20 mouse cellular contexts compared by ENCODE assay signal in genomic region chr2:84597123-84597522, GRCm38 (mm10).
"Had no signal": no experiment of that assay in that cellular context is flagged by ENCODE, and none has a peak within 500 bp of the region (broad histone marks: within the 10 kb centered on the region; RNA-seq: fewer than 3 reads in every experiment).

No protein-coding gene starts in this region.

- H3K27me3 ChIP-seq: lung, embryonic 15.5 days; midbrain, embryonic 12.5 days; neural tube, embryonic 13.5 days; neural tube, embryonic 15.5 days; stomach, embryonic 15.5 days had no signal

- ATAC-seq: midbrain, embryonic 16.5 days had no signal

- DNase-seq: lung, adult 2 months; lung, postnatal 10 days; lung, postnatal 4 days; midbrain, embryonic 14.5 days; retina, postnatal 1 day; right cerebral cortex, adult 18-20 months; right cerebral cortex, postnatal 14 days; thymus, adult 18-20 months; thymus, postnatal 14 days; thymus, postnatal 36 days had no signal

- H3K9ac ChIP-seq: liver, embryonic 14.5 days; lung, embryonic 15.5 days; midbrain, embryonic 12.5 days; neural tube, embryonic 13.5 days; neural tube, embryonic 15.5 days; stomach, embryonic 15.5 days had no signal

- H3K27ac ChIP-seq: liver, embryonic 14.5 days; lung, embryonic 15.5 days; midbrain, embryonic 10.5 days; midbrain, embryonic 12.5 days; neural tube, embryonic 13.5 days; neural tube, embryonic 15.5 days; stomach, embryonic 15.5 days; stomach, postnatal 0 days had no signal

- H3K4me2 ChIP-seq: lung, embryonic 15.5 days; midbrain, embryonic 12.5 days; neural tube, embryonic 13.5 days; neural tube, embryonic 15.5 days; stomach, embryonic 15.5 days had no signal

- H3K4me3 ChIP-seq: lung, embryonic 15.5 days; midbrain, embryonic 10.5 days; midbrain, embryonic 12.5 days; myocyte; neural tube, embryonic 13.5 days; neural tube, embryonic 15.5 days; stomach, embryonic 15.5 days had no signal

- H3K4me1 ChIP-seq: lung, embryonic 15.5 days; midbrain, embryonic 10.5 days; midbrain, embryonic 12.5 days; neural tube, embryonic 13.5 days; neural tube, embryonic 15.5 days; stomach, embryonic 15.5 days had no signal

- H3K9me3 ChIP-seq: lung, embryonic 15.5 days; midbrain, embryonic 10.5 days; midbrain, embryonic 12.5 days; neural tube, embryonic 13.5 days; neural tube, embryonic 15.5 days; stomach, embryonic 15.5 days had no signal
